Mouse (Mus musculus): ENCODE measurements around the gene Macrod2.

The Macrod2 gene

DNA sequence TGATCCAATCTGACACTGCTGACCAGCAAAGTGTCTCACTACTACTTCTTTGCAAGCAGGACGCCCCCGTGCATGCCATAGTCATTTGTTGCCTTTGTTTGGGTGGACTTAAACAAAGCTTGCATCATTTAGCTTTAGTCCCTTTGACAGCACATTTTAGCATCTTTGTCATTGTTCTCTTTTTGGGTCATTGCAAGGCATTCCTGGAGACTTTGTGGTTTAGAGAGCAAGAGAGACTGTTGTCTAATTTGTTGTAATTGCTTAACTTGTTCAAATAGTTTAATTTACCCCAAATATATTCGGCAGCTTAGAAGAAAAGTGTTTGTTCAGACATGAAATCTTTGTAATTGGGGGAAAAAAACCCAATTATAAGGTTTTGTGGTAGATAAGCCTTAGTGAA is 511.0 kb downstream of the Macrod2 start:
- no peak for DNase-seq (ENCODE audit: low read depth, low spot score)

GRCm38 (mm10) chr2:140911463-140911862 is 516.4 kb downstream of the Macrod2 start:
- DNase-seq (ENCODE audit: low read depth, low spot score) = no peak

DNA sequence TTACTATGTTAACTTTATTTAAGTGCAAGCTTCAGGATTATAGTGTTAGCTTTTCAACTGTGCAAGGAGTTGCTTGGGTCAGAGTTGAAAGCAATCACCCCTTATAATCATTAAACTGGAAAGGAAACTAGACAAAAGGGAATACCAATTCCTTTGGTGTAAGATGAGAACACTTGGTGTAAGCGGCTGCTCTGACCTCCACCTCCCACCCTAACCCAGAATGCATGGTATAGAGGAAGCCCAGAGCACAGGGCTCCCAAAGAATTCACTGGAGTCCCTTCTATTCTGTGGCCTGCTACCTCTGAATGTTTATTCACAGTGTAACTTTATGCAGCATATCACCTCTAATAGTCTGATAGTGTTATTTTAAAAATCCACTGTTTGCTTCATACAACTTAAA is 517.1 kb downstream of the Macrod2 start:
- no peak for DNase-seq (ENCODE audit: low read depth, low spot score)

- DNase-seq (ENCODE audit: low read depth, low spot score) = no peak
These were observed 517.8 kb downstream of the Macrod2 start for GRCm38 (mm10) chr2:140912931-140913330.

DNA sequence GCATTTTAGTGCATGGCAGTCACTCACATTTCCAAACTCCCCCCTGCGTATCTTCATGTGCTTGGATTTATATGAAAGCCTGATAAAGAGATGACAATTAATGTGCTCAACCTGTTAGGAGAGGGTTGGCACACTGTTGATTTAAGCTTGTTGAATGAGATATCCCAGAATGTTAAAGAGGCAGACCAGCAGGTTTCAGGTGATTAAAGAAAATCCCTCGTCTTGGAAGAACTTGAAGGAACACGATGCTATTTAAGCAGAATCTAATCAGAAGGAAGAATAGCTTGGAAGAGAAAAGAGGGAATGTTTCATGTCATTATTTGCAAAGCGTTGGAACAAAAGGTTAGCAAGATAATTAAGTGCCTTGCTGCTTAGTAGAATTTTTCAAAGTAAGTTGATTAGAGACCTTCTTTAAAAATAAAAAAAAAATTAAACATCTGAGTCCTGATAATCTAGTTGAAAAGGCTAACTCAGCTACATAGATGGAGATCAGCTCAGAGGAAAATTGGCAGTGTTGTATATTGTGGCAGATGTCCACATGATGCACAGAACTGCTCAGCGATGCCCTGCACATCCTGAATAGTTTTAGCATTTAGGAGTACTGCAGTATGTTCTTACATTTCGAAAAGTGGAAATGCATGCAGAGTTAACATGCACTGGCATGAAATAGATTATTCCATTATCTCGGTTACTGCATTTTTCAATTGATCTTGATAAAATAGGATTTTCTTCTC is 518.7 kb downstream of the Macrod2 start:
- DNase-seq (ENCODE audit: low read depth, low spot score) = no peak

GRCm38 (mm10) chr2:140926922-140927321 is 531.8 kb downstream of the Macrod2 start:
- DNase-seq (ENCODE audit: low read depth, low spot score) = peak; percentile 66

- DNase-seq (ENCODE audit: low read depth, low spot score) = no peak
These were observed 539.4 kb downstream of the Macrod2 start for GRCm38 (mm10) chr2:140934483-140934882.

DNA sequence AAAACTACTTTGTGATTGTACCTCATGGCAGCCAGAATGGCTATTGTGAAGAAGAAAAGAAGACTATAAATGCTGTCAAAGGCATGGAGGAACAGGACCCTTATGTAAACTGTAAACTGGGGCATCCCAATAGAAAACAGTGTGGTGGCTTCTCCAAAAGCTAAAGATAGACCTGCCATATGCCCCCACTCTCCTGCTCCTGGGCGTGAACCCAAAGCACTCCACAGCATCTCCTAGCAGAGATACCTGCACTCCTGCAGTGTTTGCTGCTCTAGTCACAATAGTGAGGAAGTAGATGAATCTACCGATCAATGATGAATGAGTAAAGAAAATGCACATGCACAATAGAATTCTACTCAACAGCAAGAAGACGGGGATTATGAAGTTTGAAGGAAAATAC is 554.4 kb downstream of the Macrod2 start:
- no peak for DNase-seq (ENCODE audit: low read depth, low spot score)

DNA sequence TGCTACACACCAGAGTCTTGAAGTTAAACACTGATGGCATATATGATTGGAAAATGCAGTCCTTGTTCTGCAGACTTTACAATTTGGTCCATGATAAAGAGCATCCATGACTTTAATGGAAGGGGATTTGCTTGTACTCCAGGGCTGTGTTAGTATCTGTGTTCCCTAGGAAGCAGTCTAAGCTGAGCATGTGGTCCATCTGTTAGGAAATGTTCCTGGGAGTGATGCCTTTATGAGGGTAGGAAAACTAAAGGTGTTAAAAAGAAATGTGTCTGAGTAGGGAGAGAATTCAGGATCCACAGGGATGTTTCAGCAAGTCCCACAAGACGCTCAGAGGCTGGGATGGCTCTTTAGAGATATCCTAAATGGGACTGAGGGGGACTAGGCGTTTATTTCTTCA is 564.1 kb downstream of the Macrod2 start:
- DNase-seq (ENCODE audit: low read depth, low spot score) = no peak

GRCm38 (mm10) chr2:140970181-140970580 is 575.1 kb downstream of the Macrod2 start:
- DNase-seq (ENCODE audit: low read depth, low spot score) = no peak

GRCm38 (mm10) chr2:140971845-140972244 is 576.7 kb downstream of the Macrod2 start:
- DNase-seq (ENCODE audit: low read depth, low spot score) = no peak

DNA sequence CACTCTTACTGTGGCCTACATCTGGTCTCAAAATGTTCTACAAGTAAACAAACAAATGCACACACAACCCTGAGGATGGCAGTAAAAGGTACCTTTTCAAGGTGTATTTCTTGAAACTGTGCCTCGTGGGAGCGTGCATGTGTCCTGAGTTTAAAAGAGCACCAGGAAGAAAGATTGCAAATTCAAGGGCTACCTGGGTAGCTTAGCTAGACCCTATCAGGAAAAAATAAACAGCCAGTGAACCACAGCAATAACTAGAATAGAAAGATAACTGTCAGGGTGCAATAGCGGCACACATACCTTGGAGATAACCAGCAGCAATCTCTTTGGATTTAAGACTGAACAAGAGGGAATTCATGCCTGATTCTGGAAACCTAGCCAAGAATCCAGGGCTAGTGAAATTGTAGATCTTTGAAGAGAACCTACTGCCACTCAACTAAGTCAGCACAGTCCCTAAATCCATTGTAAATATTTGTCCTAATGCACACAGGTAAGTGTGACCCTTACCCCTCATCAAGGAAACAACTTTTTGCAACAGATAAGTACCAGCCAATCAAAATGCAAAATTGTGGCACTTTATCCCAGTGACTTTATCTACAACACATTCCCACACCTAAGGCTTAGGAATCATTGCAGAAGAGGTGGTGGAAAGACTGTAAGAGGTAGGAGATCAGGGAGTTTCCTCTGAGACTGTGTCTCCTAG is 590.7 kb downstream of the Macrod2 start:
- no peak for DNase-seq (ENCODE audit: low read depth, low spot score)

GRCm38 (mm10) chr2:141003846-141004245 is 608.7 kb downstream of the Macrod2 start:
- no peak for DNase-seq (ENCODE audit: low read depth, low spot score)

- no peak for DNase-seq (ENCODE audit: low read depth, low spot score)
These were observed 609.2 kb downstream of the Macrod2 start for GRCm38 (mm10) chr2:141004326-141004725.

DNA sequence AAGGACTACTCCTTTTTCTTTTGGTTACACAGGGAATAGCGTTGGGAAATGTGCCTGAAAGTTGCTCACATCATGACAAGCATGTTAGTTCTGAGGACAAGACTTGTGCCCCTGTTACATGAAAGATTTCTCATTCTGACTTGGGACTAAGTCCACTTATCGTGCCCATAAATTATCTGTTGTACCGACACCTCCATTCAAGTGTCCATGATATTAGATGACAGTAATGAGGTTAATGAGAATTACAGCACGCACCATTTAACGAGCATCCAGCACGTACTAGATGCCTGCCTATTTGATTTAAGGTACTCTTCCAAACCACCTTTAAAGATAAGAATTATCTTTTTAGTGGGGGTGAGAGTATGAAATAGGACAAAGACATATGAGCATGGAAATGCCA is 610.5 kb downstream of the Macrod2 start:
- no peak for DNase-seq (ENCODE audit: low read depth, low spot score)

- DNase-seq (ENCODE audit: low read depth, low spot score) = no peak
These were observed 612.6 kb downstream of the Macrod2 start for GRCm38 (mm10) chr2:141007725-141008124.

DNA sequence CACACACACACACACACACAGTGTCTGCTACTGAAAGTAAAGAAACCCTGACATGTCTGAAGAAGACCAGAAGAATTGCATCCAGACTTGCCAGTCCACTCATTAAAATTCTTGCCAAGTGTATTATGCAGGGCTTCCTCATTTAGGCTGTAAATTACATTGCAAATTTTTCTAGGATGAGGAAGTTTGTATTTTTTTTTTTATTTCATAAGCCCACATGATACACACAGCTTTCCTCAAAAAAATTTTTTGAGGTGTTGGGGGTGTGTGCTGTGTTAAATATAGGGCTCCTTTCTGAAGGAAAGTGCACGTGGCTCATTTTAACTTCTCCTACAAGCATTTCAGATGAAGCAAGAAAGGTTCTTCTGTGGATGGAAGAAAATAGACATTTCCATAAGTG is 613.3 kb downstream of the Macrod2 start:
- no peak for DNase-seq (ENCODE audit: low read depth, low spot score)

DNA sequence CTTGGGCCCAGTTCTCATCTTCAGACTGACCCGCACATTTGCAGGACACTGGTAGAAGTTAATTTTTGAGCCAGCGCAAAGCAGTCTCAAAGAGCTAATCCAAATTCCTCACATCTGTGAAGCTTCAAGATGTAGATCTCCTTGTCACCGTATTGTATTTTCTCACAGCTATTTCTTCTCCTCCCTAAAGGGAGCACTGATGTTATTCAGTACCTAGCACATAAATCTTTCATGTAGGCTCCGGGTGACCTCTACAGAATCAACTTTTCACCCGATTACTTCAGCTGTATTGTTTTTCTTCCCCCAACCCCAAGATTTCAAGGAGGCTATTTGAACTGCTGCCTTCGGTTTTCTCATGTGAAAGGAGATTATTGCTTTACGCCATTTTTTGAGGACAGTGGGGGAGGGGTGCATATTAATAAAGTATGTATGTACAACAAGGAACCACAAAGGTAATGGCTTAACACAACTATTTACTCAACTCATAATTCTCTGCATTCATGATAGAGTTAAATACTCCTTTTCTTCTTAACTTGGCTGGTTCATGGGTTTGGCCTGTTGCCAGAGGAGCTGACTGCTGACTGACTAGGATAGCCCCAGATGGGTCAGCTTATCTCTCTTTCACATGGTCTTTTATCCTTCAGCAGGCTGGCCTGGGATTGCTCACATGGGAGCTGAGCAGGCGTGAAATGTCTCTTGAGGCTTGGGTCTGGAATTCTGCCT is 618.5 kb downstream of the Macrod2 start:
- no peak for DNase-seq (ENCODE audit: low read depth, low spot score)

- no peak for DNase-seq (ENCODE audit: low read depth, low spot score)
These were observed 627.9 kb downstream of the Macrod2 start for GRCm38 (mm10) chr2:141022971-141023370.

- no peak for DNase-seq (ENCODE audit: low read depth, low spot score)
These were observed 628.8 kb downstream of the Macrod2 start for GRCm38 (mm10) chr2:141023916-141024315.

DNA sequence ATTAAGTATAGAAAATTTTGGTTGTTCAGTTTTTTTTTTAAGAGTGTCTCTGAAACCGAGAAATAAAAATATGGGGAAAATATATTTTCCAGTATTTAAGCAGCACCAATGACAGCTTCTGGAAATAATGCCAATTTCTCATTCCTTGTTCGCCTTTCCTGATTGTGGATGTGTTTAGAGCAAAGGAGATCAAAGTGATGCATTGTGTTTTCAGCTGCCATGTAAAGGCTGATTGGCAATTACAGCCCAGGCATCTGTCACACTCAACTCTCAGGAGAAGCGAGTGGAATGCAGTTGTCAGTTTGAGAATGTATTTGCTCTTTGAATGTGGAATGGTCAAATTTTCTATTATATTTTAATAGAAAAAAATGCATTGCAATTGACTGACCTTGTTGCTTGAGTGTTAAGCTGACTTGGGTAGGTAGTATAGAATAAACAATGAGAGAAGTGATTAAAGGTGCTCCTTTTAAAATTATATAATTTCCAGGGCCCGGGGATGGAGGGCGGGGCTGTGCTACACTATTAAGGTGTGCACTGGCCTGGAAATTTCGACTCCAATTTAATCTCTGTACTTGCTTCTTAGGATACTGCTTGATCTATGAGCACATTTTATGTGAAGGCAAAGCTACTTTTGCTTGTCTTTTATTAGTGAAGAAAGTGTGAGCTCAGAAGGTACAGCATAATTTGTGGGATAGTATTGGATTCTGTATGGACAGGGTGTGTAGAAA is 629.4 kb downstream of the Macrod2 start:
- no peak for DNase-seq (ENCODE audit: low read depth, low spot score)
